Mouse (Mus musculus) hindbrain, embryonic 10.5 days (tissue): ENCODE results near the gene Ech1. TPM values are rescaled to one million over a fixed set of nuclear protein-coding genes. Genes with fewer than 3 reads are reported as not detected.

ENCODE experiments used
- DNase-seq: peaks from one replicate; pipeline ENCODE4 v3.0.0-alpha.2; 2017; ENCODE audit warnings: low spot score
- H3K27ac ChIP-seq: fragments of 300-500 bp; sonication (generic); 2 replicates; pipeline ENCODE4 v1.5.1; 2016; ENCODE audit warnings: mild to moderate bottlenecking, moderate library complexity
- H3K27me3 ChIP-seq: fragments of 300-500 bp; sonication (generic); 2 replicates; pipeline ENCODE4 v1.6.1; 2016; ENCODE audit warnings: mild to moderate bottlenecking; ENCODE audit not compliant: poor library complexity, insufficient read depth, severe bottlenecking
- H3K36me3 ChIP-seq: fragments of 300-500 bp; sonication (generic); 2 replicates; pipeline ENCODE4 v1.6.1; 2016; ENCODE audit warnings: mild to moderate bottlenecking, moderate library complexity
- H3K4me1 ChIP-seq: fragments of 300-500 bp; sonication (generic); replicated peaks from 2 replicates; pipeline ENCODE4 v1.6.1; 2016; ENCODE audit warnings: mild to moderate bottlenecking
- H3K4me3 ChIP-seq: fragments of 300-500 bp; sonication (generic); 2 replicates; pipeline ENCODE4 v1.5.1; 2016; ENCODE audit warnings: mild to moderate bottlenecking, moderate library complexity
- H3K9me3 ChIP-seq: fragments of 300-500 bp; sonication (generic); 2 replicates; pipeline ENCODE4 v1.6.1; 2016; ENCODE audit warnings: mild to moderate bottlenecking, moderate library complexity
- WGBS: fragments of 180-500 bp; shearing (Covaris S2); methylation state at CpG from one replicate; pipeline ENCODE4 v1.1.7; 2016; 5-methylcytosine and 5-hydroxymethylcytosine counted together
- polyA plus RNA-seq: library from polyadenylated mRNA; unstranded; fragments of >200 nt; fragmentation: Nextera tagmentation; extraction: Ambion mirVana; gene quantifications from 2 replicates; pipeline ENCODE4 v1.2.1, GENCODE M21; 2016

Gene Ech1
- polyA plus RNA-seq, 1 experiment from 2014 or later = 93.3 TPM

DNA sequence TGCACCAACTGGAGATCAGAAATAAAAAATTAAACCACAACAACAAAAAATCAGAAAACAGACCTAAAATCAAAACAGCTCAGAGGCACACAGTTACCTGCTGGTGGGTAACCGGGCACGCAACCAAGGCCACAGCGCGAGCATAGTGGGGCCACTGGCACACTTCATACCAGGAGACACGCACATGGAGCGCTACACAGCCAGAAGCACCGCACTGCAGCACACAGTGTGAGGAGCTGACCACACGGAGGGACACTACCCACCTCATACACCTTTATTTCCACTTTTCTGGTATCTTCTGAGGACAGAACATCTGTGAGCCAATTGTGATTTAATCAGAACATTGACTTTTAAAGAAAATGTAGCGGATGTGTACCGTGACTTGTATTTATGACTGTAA, 8.1 kb upstream of the Ech1 start:
- DNase-seq = no peak
- no peaks in the 10 kb centered on the region for H3K9me3 ChIP-seq
- H3K36me3 ChIP-seq = peaks cover 99% of the 10 kb centered on the region
- 97% methylated on average over 10 of the region's 10 CpGs for WGBS
- no peak overlapping the region for H3K27ac ChIP-seq
- H3K4me3 ChIP-seq = no peak overlapping the region
- H3K4me1 ChIP-seq = peaks cover 96% of the 10 kb centered on the region
- H3K27me3 ChIP-seq = no peaks in the 10 kb centered on the region

- Histone ChIP-seq H3K4me1 (peaks cover 95% of the 10 kb centered on the region), H3K27ac (no peak overlapping the region), H3K9me3 (no peaks in the 10 kb centered on the region), H3K4me3 (no peak overlapping the region), H3K36me3 (peaks cover 99% of the 10 kb centered on the region), H3K27me3 (no peaks in the 10 kb centered on the region)
- 83% methylated on average over 6 of the region's 6 CpGs for WGBS
- no peak for DNase-seq
Observed at GRCm38 (mm10) chr7:28817524-28817923, 7.5 kb upstream of the Ech1 start.

GRCm38 (mm10) chr7:28817957-28818356, 7.1 kb upstream of the Ech1 start:
- Histone ChIP-seq H3K27me3 (no peaks in the 10 kb centered on the region), H3K27ac (no peak overlapping the region), H3K4me1 (peaks cover 92% of the 10 kb centered on the region), H3K36me3 (peaks cover 99% of the 10 kb centered on the region), H3K9me3 (no peaks in the 10 kb centered on the region), H3K4me3 (peak overlapping the region; percentile 34; the same call in 1 of the 2 replicates)
- whole genome bisulfite sequencing = 83% methylated on average over 4 of the region's 4 CpGs
- no peak for DNase-seq

DNA sequence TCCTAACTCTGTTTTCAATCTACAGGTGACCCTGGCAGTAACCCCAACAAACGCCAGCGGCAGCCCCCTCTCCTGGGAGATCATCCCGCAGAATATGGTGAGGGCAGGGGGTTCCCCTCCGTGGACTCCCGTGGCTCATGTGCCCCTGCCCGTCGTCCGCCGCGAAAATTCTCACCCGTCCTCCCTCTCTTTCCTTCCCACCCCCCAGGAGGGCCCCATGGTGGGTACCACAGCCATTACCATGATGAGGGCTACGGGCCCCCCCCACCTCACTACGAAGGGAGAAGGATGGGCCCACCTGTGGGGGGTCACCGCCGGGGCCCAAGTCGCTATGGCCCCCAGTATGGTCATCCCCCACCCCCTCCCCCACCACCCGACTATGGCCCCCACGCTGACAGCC, 6.6 kb upstream of the Ech1 start:
- Histone ChIP-seq H3K36me3 (peaks cover 96% of the 10 kb centered on the region), H3K4me1 (peaks cover 89% of the 10 kb centered on the region), H3K27me3 (no peaks in the 10 kb centered on the region), H3K9me3 (no peaks in the 10 kb centered on the region), H3K4me3 (peak overlapping the region; percentile 34; the same call in 1 of the 2 replicates), H3K27ac (peak overlapping the region; percentile 50; the same call in 1 of the 2 replicates)
- 82% methylated on average over 18 of the region's 18 CpGs for WGBS
- no peak for DNase-seq

- no peak overlapping the region for H3K27ac ChIP-seq
- 89% methylated on average over 4 of the region's 4 CpGs for WGBS
- peaks cover 85% of the 10 kb centered on the region for H3K4me1 ChIP-seq
- peak overlapping the region; percentile 34; the same call in 1 of the 2 replicates for H3K4me3 ChIP-seq
- H3K9me3 ChIP-seq = no peaks in the 10 kb centered on the region
- H3K36me3 ChIP-seq = peaks cover 91% of the 10 kb centered on the region
- H3K27me3 ChIP-seq = no peaks in the 10 kb centered on the region
- DNase-seq = no peak
Observed at GRCm38 (mm10) chr7:28818861-28819452, 6.1 kb upstream of the Ech1 start.

- Histone ChIP-seq H3K4me1 (peaks cover 82% of the 10 kb centered on the region), H3K9me3 (no peaks in the 10 kb centered on the region), H3K4me3 (peak overlapping the region; percentile 36; the same call in 1 of the 2 replicates), H3K36me3 (peaks cover 85% of the 10 kb centered on the region), H3K27ac (peak overlapping the region; percentile 83), H3K27me3 (no peaks in the 10 kb centered on the region)
- 85% methylated on average over 4 of the region's 4 CpGs for WGBS
- DNase-seq = no peak
Observed at GRCm38 (mm10) chr7:28819571-28819970, 5.4 kb upstream of the Ech1 start.

DNA sequence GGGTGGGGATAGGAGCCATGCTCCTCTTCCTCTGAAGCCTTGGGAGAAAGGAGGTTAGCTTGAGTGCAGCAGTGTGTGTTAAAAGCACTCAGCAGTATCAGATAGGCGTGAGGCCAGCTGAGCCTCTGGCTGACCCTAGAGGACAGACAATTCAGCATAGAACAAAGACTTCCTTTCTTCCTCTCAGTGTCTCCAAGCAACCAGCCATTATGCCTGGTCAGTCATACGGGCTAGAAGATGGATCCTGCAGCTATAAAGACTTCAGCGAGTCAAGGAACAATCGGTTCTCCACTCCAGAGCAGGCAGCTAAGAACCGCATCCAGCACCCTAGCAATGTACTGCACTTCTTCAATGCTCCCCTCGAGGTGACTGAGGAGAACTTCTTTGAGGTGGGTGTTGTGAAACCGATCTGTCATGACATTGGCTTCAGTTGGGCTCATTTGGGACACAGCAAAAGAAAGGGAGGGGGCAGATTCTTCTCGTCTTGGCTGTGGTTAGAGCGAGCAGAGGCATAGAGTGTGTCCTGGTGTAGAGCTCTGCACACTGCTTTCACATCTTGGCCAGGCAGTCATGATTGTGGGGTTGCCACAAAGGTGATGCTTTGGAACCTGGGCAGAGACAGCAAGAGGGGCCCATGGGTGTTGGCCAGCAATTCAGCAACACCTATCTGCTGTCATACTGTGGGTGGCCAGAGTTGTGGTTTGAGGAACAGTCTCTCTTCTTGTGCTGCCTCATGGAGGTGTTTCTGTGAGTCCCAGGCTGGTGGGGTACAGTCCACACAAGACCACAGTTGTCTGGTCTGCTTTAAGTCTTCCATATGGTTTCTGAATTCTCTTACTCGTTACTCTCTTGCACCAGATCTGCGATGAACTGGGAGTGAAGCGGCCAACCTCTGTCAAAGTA, 4.4 kb upstream of the Ech1 start:
- H3K27ac ChIP-seq = peak overlapping the region; percentile 83
- H3K9me3 ChIP-seq = no peaks in the 10 kb centered on the region
- peaks cover 79% of the 10 kb centered on the region for H3K4me1 ChIP-seq
- peak overlapping the region; percentile 36 for H3K4me3 ChIP-seq
- WGBS = 40% methylated on average over 12 of the region's 12 CpGs
- peak; percentile 76 for DNase-seq
- peaks cover 74% of the 10 kb centered on the region for H3K36me3 ChIP-seq
- no peaks in the 10 kb centered on the region for H3K27me3 ChIP-seq

DNA sequence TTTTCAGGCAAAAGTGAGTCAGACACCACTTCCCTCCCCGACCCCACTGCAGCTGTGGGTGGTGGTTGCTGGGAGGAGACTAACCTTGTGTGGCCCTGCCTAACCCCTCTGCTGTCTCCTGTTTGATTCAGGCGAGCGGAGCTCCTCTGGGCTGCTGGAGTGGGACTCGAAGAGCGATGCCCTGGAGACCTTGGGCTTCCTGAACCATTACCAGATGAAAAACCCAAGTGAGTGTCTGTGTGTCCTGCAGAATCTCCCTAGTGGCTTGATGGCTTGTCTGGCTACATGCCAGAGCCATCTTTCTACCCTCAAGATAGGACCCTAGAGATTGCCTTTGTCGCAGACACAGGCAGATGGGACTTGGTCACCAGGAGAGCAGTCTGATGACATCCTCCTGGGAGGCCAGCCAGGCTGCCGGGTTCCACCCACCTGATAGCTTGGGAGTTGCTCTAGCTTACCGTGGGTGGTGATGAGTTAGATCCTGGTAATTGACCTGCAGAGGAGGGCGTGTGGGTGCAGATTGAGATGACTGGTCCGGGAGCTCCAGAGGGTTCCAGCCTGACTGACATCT, 3.7 kb upstream of the Ech1 start:
- DNase-seq = peak; percentile 16
- peaks cover 77% of the 10 kb centered on the region for H3K4me1 ChIP-seq
- H3K27ac ChIP-seq = peak overlapping the region; percentile 83
- peak overlapping the region; percentile 36; the same call in 1 of the 2 replicates for H3K4me3 ChIP-seq
- no peaks in the 10 kb centered on the region for H3K27me3 ChIP-seq
- no peaks in the 10 kb centered on the region for H3K9me3 ChIP-seq
- WGBS = 78% methylated on average over 10 of the region's 10 CpGs
- peaks cover 67% of the 10 kb centered on the region for H3K36me3 ChIP-seq

GRCm38 (mm10) chr7:28822556-28822955, 2.5 kb upstream of the Ech1 start:
- DNase-seq = peak; percentile 12
- no peaks in the 10 kb centered on the region for H3K9me3 ChIP-seq
- 76% methylated on average over 1 of the region's 1 CpGs for WGBS
- no peak overlapping the region for H3K4me3 ChIP-seq
- peaks cover 55% of the 10 kb centered on the region for H3K36me3 ChIP-seq
- no peak overlapping the region for H3K27ac ChIP-seq
- H3K4me1 ChIP-seq = peaks cover 65% of the 10 kb centered on the region
- no peaks in the 10 kb centered on the region for H3K27me3 ChIP-seq

- Histone ChIP-seq H3K27ac (no peak overlapping the region), H3K4me1 (peaks cover 58% of the 10 kb centered on the region), H3K27me3 (no peaks in the 10 kb centered on the region), H3K9me3 (no peaks in the 10 kb centered on the region), H3K4me3 (no peak overlapping the region), H3K36me3 (peaks cover 48% of the 10 kb centered on the region)
- peak; percentile 15 for DNase-seq
- 58% methylated on average over 10 of the region's 10 CpGs for WGBS
Observed at GRCm38 (mm10) chr7:28822993-28823903, 1.8 kb upstream of the Ech1 start.

GRCm38 (mm10) chr7:28823932-28824331, 1.1 kb upstream of the Ech1 start:
- Histone ChIP-seq H3K27me3 (no peaks in the 10 kb centered on the region), H3K4me1 (peaks cover 52% of the 10 kb centered on the region), H3K36me3 (peaks cover 41% of the 10 kb centered on the region), H3K27ac (no peak overlapping the region), H3K9me3 (no peaks in the 10 kb centered on the region), H3K4me3 (no peak overlapping the region)
- WGBS = 73% methylated on average over 2 of the region's 2 CpGs
- no peak for DNase-seq
